In the genomic region with DNA sequence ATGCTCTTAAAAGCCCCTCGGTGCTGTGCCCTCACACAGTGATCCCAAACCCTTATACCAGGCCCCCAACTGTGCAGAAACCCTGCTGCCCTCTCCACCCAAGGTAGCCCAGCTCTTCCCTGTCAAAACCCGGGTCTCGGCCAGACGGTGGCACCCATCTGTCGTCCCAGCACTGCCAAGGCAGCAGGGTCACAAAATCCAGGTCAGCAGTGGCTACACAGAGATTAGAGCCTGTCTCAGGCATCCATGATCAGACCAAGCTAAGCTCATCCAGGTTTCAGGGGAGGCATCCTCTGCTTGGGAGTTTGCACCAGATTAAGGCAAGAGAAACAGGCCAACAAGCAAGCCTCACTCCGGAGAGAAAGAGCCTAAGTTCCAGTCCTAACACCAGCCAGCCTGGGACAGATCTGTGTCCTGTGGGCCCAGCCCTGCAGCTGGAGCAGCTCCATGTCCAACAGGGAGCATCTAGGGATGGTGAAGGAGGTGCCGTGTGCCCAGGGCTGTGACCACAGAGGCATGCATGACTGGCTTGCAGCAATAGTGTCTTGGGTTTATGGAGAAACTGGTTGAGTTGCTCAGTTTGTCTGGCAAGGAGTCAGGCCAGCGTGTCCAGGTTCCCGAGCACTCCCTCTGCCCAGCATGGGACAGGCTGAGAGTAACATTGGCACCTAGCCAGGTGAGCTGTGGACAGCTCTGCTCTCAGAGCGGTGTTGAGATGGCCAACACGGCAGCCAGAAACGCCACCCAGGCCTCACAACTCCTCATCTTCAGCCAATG, we compare ENCODE assay signal across 10 mouse cellular contexts. TPM values are rescaled to one million over a fixed set of nuclear protein-coding genes. Genes with fewer than 3 reads are reported as not detected.
DNase-seq lines count a peak whose midpoint lies in the region; ATAC-seq lines count a peak whose summit lies in the region.
"Had no signal": no experiment of that assay in that cellular context is flagged by ENCODE, and none has a peak within 500 bp of the region (broad histone marks: within the 10 kb centered on the region; RNA-seq: fewer than 3 reads in every experiment).

No protein-coding gene starts in this region.

- 0 out of 2 replicates have a peak overlapping the region, but pooled peaks have one; percentile 6 for H3K9ac ChIP-seq in embryonic facial prominence, embryonic 13.5 days
- H3K9ac ChIP-seq in midbrain, embryonic 14.5 days (replicated peaks; ENCODE audit: low read length): no peak overlapping the region
- H3K9ac ChIP-seq: limb, embryonic 15.5 days had no signal

- H3K9me3 ChIP-seq in embryonic facial prominence, embryonic 13.5 days: no peaks in the 10 kb centered on the region
- no peaks in the 10 kb centered on the region for H3K9me3 ChIP-seq in embryonic facial prominence, embryonic 10.5 days
- H3K9me3 ChIP-seq in midbrain, embryonic 14.5 days (ENCODE audit: control insufficient read depth, low read length): no peaks in the 10 kb centered on the region
- no peaks in the 10 kb centered on the region for H3K9me3 ChIP-seq in midbrain, embryonic 10.5 days (replicated peaks)
- H3K9me3 ChIP-seq: limb, embryonic 15.5 days had no signal

- no peak for ATAC-seq in embryonic facial prominence, embryonic 13.5 days (ENCODE audit: insufficient number of reproducible peaks, insufficient read depth, low FRiP score, low TSS enrichment, low read depth)
- ATAC-seq in midbrain, embryonic 14.5 days (ENCODE audit: low FRiP score, low TSS enrichment): no peak
- ATAC-seq in erythroid progenitor cell, adult 5-6 weeks (replicated peaks; ENCODE audit: low FRiP score, poor library complexity, severe bottlenecking): no peak

- no peak overlapping the region for H3K4me3 ChIP-seq in embryonic facial prominence, embryonic 13.5 days
- no peak overlapping the region for H3K4me3 ChIP-seq in embryonic facial prominence, embryonic 10.5 days
- no peak overlapping the region for H3K4me3 ChIP-seq in midbrain, embryonic 14.5 days (replicated peaks; ENCODE audit: low read depth, low read length)
- H3K4me3 ChIP-seq in midbrain, embryonic 10.5 days: no peak overlapping the region
- H3K4me3 ChIP-seq: limb, embryonic 15.5 days had no signal

- WGBS in embryonic facial prominence, embryonic 13.5 days: 83% methylated on average over 12 of the region's 12 CpGs
- WGBS in embryonic facial prominence, embryonic 10.5 days: 89% methylated on average over 12 of the region's 12 CpGs
- WGBS in midbrain, embryonic 14.5 days: 86% methylated on average over 12 of the region's 12 CpGs
- 86% methylated on average over 12 of the region's 12 CpGs for WGBS in midbrain, embryonic 10.5 days

- no peak for DNase-seq in embryonic facial prominence, embryonic 10.5 days (ENCODE audit: low spot score)
- DNase-seq in midbrain, embryonic 14.5 days: peak; percentile 34
- no peak for DNase-seq in midbrain, embryonic 10.5 days (ENCODE audit: low spot score)
- DNase-seq in cerebellum, postnatal 36 days: peak; percentile 77 to 82
- DNase-seq in lung, postnatal 10 days: peak; percentile 61
- DNase-seq in left cerebral cortex, adult 11 months (ENCODE audit: low spot score): no peak

- peaks cover 39% of the 10 kb centered on the region for H3K36me3 ChIP-seq in embryonic facial prominence, embryonic 13.5 days
- H3K36me3 ChIP-seq in embryonic facial prominence, embryonic 10.5 days (replicated peaks): peaks cover 42% of the 10 kb centered on the region
- peaks cover 25% of the 10 kb centered on the region for H3K36me3 ChIP-seq in midbrain, embryonic 14.5 days (ENCODE audit: control insufficient read depth, insufficient read depth, low read length)
- peaks cover 37% of the 10 kb centered on the region for H3K36me3 ChIP-seq in midbrain, embryonic 10.5 days

- H3K4me1 ChIP-seq in embryonic facial prominence, embryonic 13.5 days: no peaks in the 10 kb centered on the region
- H3K4me1 ChIP-seq in embryonic facial prominence, embryonic 10.5 days: peaks cover 14% of the 10 kb centered on the region
- H3K4me1 ChIP-seq in midbrain, embryonic 14.5 days (ENCODE audit: control insufficient read depth, insufficient read depth, low read length): peaks cover 13% of the 10 kb centered on the region; the same call in 1 of the 2 replicates
- H3K4me1 ChIP-seq in midbrain, embryonic 10.5 days: peaks cover 39% of the 10 kb centered on the region
- H3K4me1 ChIP-seq: limb, embryonic 15.5 days had no signal

- H3K27ac ChIP-seq in embryonic facial prominence, embryonic 13.5 days: no peak overlapping the region
- H3K27ac ChIP-seq in embryonic facial prominence, embryonic 10.5 days (replicated peaks): no peak overlapping the region
- no peak overlapping the region for H3K27ac ChIP-seq in midbrain, embryonic 14.5 days (replicated peaks; ENCODE audit: low read depth, low read length)
- no peak overlapping the region for H3K27ac ChIP-seq in midbrain, embryonic 10.5 days (replicated peaks)
- H3K27ac ChIP-seq: limb, embryonic 15.5 days had no signal

- H3K27me3 ChIP-seq in embryonic facial prominence, embryonic 13.5 days: no peaks in the 10 kb centered on the region
- no peaks in the 10 kb centered on the region for H3K27me3 ChIP-seq in embryonic facial prominence, embryonic 10.5 days (replicated peaks; ENCODE audit: low read depth, poor library complexity, severe bottlenecking)
- H3K27me3 ChIP-seq in midbrain, embryonic 14.5 days (ENCODE audit: control insufficient read depth, insufficient read depth, low read length): no peaks in the 10 kb centered on the region
- no peaks in the 10 kb centered on the region for H3K27me3 ChIP-seq in midbrain, embryonic 10.5 days (ENCODE audit: low read depth, poor library complexity, severe bottlenecking)
- H3K27me3 ChIP-seq: limb, embryonic 15.5 days had no signal

- H3K4me2 ChIP-seq in embryonic facial prominence, embryonic 13.5 days: no peak overlapping the region
- H3K4me2 ChIP-seq in midbrain, embryonic 14.5 days (ENCODE audit: low read length): no peak overlapping the region
- H3K4me2 ChIP-seq: limb, embryonic 15.5 days had no signal

RNA-seq across cellular contexts. Expression of gene Smg9, which starts 24.7 kb away (rescaled TPM):
- 21.6 and 27.0 TPM in 2 replicates for polyA plus RNA-seq in embryonic facial prominence, embryonic 13.5 days (2015; fragmentation: Nextera tagmentation; extraction: Ambion mirVana)
- polyA plus RNA-seq in embryonic facial prominence, embryonic 10.5 days (2016; fragmentation: Nextera tagmentation; extraction: Ambion mirVana): 25.8 and 26.3 TPM in 2 replicates
- 32.9 and 33.3 TPM in 2 replicates for polyA plus RNA-seq in midbrain, embryonic 14.5 days (2014; fragmentation: Nextera tagmentation; extraction: Ambion mirVana)
- polyA plus RNA-seq in midbrain, embryonic 10.5 days (2016; fragmentation: Nextera tagmentation; extraction: Ambion mirVana): 29.0 and 34.1 TPM in 2 replicates
- total RNA-seq in erythroid progenitor cell, adult 5-6 weeks (2015; ENCODE audit: low replicate concordance): 33.9 and 52.0 TPM in 2 replicates
- 25.2 and 42.7 TPM in 2 replicates for total RNA-seq in erythroid progenitor cell, adult 5-6 weeks (2017; ENCODE audit: low replicate concordance)

RNA-seq across cellular contexts. Expression of gene Irgc1, which starts 28.0 kb away (rescaled TPM):
- not detected in 2 replicates for polyA plus RNA-seq in embryonic facial prominence, embryonic 13.5 days (2015; fragmentation: Nextera tagmentation; extraction: Ambion mirVana)
- polyA plus RNA-seq in embryonic facial prominence, embryonic 10.5 days (2016; fragmentation: Nextera tagmentation; extraction: Ambion mirVana): not detected in 2 replicates
- not detected in 2 replicates for polyA plus RNA-seq in midbrain, embryonic 14.5 days (2014; fragmentation: Nextera tagmentation; extraction: Ambion mirVana)
- not detected in 2 replicates for polyA plus RNA-seq in midbrain, embryonic 10.5 days (2016; fragmentation: Nextera tagmentation; extraction: Ambion mirVana)
- total RNA-seq in erythroid progenitor cell, adult 5-6 weeks (2015; ENCODE audit: low replicate concordance): not detected in 2 replicates
- total RNA-seq in erythroid progenitor cell, adult 5-6 weeks (2017; ENCODE audit: low replicate concordance): not detected in 2 replicates
- total RNA-seq: granulocyte monocyte progenitor cell, adult 5-6 weeks had no signal

RNA-seq across cellular contexts. Expression of gene Plaur, which starts 38.1 kb away (rescaled TPM):
- 2.6 and 3.8 TPM in 2 replicates for polyA plus RNA-seq in embryonic facial prominence, embryonic 13.5 days (2015; fragmentation: Nextera tagmentation; extraction: Ambion mirVana)
- polyA plus RNA-seq in embryonic facial prominence, embryonic 10.5 days (2016; fragmentation: Nextera tagmentation; extraction: Ambion mirVana): 1.7 TPM in 2 replicates
- 1.1 and 2.6 TPM in 2 replicates for polyA plus RNA-seq in midbrain, embryonic 14.5 days (2014; fragmentation: Nextera tagmentation; extraction: Ambion mirVana)
- polyA plus RNA-seq in midbrain, embryonic 10.5 days (2016; fragmentation: Nextera tagmentation; extraction: Ambion mirVana): 0.68 and 1.0 TPM in 2 replicates
- total RNA-seq in erythroid progenitor cell, adult 5-6 weeks (2015; ENCODE audit: low replicate concordance): 2.9 and 6.1 TPM in 2 replicates
- 1.1 and 7.2 TPM in 2 replicates for total RNA-seq in erythroid progenitor cell, adult 5-6 weeks (2017; ENCODE audit: low replicate concordance)

RNA-seq across cellular contexts. Expression of gene Kcnn4, which starts 54.1 kb away (rescaled TPM):
- polyA plus RNA-seq in embryonic facial prominence, embryonic 13.5 days (2015; fragmentation: Nextera tagmentation; extraction: Ambion mirVana): 1.9 and 2.1 TPM in 2 replicates
- polyA plus RNA-seq in embryonic facial prominence, embryonic 10.5 days (2016; fragmentation: Nextera tagmentation; extraction: Ambion mirVana): 3.0 and 3.5 TPM in 2 replicates
- 0.43 and 0.45 TPM in 2 replicates for polyA plus RNA-seq in midbrain, embryonic 14.5 days (2014; fragmentation: Nextera tagmentation; extraction: Ambion mirVana)
- polyA plus RNA-seq in midbrain, embryonic 10.5 days (2016; fragmentation: Nextera tagmentation; extraction: Ambion mirVana): 3.3 and 4.0 TPM in 2 replicates
- total RNA-seq in erythroid progenitor cell, adult 5-6 weeks (2015; ENCODE audit: low replicate concordance): 237 and 287 TPM in 2 replicates
- total RNA-seq in erythroid progenitor cell, adult 5-6 weeks (2017; ENCODE audit: low replicate concordance): 417 and 443 TPM in 2 replicates

RNA-seq across cellular contexts. Expression of gene Cadm4, which starts 57.7 kb away (rescaled TPM):
- 6.7 and 7.9 TPM in 2 replicates for polyA plus RNA-seq in embryonic facial prominence, embryonic 13.5 days (2015; fragmentation: Nextera tagmentation; extraction: Ambion mirVana)
- 5.0 and 5.7 TPM in 2 replicates for polyA plus RNA-seq in embryonic facial prominence, embryonic 10.5 days (2016; fragmentation: Nextera tagmentation; extraction: Ambion mirVana)
- polyA plus RNA-seq in midbrain, embryonic 14.5 days (2014; fragmentation: Nextera tagmentation; extraction: Ambion mirVana): 26.2 and 63.4 TPM in 2 replicates
- 10.0 and 18.3 TPM in 2 replicates for polyA plus RNA-seq in midbrain, embryonic 10.5 days (2016; fragmentation: Nextera tagmentation; extraction: Ambion mirVana)
- total RNA-seq in erythroid progenitor cell, adult 5-6 weeks (2015; ENCODE audit: low replicate concordance): not detected in 2 replicates
- not detected in 2 replicates for total RNA-seq in erythroid progenitor cell, adult 5-6 weeks (2017; ENCODE audit: low replicate concordance)
- total RNA-seq: granulocyte monocyte progenitor cell, adult 5-6 weeks had no signal

Comparison
In these comparisons a context has a peak if more than half of its experiments do, and no peak if none do; other contexts are left out.
1. DNase-seq: peak in midbrain, embryonic 14.5 days (single experiment), cerebellum, postnatal 36 days (2 of 2) and lung, postnatal 10 days (single experiment); none in embryonic facial prominence, embryonic 10.5 days (single experiment), midbrain, embryonic 10.5 days (single experiment) and left cerebral cortex, adult 11 months (single experiment).